Mouse (Mus musculus) cerebellum, postnatal 36 days (tissue): ENCODE results near the gene Dlgap1.

Source experiments
- DNase-seq, 2 experiments: peaks; one replicate each; pipeline ENCODE4 v3.0.0; 2021 to 2022; ENCODE audit warnings: mixed read lengths in 2 of 2

Gene Dlgap1

DNA sequence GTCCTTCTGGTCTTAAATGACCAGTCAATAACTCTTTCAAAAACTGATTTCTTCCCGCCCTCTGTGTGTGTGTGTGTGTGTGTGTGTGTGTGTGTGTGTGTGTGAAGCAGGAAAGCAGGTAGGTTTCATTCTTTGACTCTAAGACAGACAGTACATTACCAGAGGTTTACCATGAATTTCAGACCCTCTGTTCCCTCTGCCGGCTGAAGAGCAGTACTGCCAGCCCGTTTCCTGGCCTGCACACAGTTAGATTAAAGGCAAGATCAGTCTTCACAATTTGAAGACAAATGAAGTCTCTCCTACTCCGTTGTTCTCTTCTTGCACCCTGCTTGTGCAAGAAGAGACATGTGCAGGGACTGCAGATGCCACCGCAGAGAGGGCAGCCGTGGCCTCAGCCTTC is 373.0 kb downstream of the Dlgap1 start:
- DNase-seq: peak; percentile 41 to 53

GRCm38 (mm10) chr17:70347403-70347802 is 378.5 kb downstream of the Dlgap1 start:
- no peak for DNase-seq

GRCm38 (mm10) chr17:70363561-70363960 is 394.7 kb downstream of the Dlgap1 start:
- peak; percentile 76 to 82 for DNase-seq

GRCm38 (mm10) chr17:70363971-70364370 is 395.1 kb downstream of the Dlgap1 start:
- no peak for DNase-seq

DNA sequence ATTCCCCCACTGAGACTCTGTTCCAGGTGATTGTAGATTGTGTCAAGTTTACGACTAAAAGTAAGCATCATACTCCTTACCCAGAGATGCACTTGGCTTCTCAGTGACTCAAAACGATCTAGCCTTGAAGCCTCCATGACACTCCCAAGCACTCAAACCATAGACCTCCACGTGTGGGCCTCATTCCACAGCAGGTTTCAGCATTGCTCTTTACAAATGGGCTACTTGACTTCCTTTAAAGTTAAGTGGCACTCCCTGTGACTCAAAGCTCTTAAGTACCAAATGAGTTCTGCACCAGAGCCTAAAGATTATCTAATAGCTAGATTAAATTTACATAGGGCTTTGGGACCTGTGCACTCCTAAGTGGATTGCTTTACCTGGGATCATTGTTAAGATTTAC is 400.3 kb downstream of the Dlgap1 start:
- DNase-seq: no peak

DNA sequence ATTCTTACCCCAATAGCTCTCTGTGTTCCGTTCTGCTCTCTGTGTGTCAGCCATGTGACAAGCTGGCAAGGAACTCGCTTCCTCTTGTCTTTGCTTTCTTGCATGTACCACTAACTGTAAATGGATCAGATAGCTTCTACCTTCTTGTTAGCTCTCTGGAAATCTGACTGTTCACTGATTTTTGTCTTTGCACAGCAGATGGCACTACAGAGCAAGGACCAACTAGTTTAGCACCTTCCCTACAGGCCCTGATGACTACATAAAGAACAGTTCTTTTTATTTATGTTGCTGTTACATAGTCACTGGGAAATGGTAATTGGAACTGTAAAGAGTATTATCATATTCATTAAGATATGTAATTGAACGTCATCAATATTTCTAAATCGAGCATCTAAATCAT is 408.1 kb downstream of the Dlgap1 start:
- DNase-seq: peak; percentile 50 to 66

DNA sequence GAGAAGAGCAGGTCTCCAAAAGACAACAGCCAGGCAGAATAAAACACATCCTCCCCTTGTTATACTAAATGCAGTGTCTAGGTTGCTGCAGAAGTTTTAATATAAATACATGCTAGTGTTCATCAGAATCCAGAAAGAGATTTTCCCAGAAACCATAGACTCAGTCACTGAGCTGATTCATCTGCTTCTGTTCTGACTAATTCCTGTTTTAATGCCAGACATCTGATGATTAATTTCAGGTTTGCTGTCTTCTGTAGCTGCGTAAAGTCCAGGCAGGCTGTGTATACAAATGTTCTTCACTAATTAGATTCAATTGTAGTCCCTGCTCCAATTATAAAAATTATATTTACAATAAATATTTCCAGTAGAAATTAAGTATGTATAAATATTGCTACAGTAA is 419.6 kb downstream of the Dlgap1 start:
- no peak for DNase-seq

DNA sequence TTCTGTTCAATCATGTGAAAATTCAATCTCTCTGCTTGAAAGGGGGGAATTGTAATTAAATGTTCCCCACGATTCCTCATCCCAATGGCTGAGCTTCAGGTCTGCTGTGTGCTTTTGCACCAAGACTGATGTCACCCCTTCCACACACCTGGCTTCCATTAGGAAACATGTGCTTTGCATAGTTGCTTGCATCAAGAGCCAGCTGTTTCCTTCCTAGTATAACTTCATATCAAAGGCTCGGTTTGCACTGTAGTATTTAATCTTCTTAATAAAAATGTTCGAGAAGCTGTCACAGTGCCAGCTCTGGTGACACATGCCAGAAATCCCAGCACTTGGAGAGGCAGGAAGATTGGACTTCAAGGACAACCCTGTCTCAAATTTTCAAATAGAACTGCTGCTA is 428.3 kb downstream of the Dlgap1 start:
- DNase-seq: peak; percentile 13 to 34

- no peak for DNase-seq
These were observed 428.8 kb downstream of the Dlgap1 start for GRCm38 (mm10) chr17:70397708-70398107.

DNA sequence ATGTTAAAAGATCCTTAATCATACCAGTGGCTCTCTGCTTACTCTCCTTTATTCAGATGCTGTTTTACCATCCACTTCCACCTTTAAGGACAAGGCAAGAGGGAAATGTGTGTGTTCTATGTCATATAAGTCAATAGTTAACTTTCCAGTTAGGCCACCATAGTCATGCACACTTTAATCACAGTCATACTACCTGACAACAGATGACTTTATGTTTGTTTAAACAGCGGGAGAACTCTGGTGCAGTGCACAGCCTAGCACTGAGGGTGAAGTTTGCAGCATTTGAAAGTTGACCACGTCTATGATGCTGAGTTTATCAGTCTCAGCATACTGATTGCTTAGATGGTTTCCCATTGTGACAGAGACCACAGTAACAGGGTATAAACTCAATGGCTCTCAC is 433.0 kb downstream of the Dlgap1 start:
- no peak for DNase-seq

- DNase-seq: no peak
These were observed 434.9 kb downstream of the Dlgap1 start for GRCm38 (mm10) chr17:70403750-70404149.

DNA sequence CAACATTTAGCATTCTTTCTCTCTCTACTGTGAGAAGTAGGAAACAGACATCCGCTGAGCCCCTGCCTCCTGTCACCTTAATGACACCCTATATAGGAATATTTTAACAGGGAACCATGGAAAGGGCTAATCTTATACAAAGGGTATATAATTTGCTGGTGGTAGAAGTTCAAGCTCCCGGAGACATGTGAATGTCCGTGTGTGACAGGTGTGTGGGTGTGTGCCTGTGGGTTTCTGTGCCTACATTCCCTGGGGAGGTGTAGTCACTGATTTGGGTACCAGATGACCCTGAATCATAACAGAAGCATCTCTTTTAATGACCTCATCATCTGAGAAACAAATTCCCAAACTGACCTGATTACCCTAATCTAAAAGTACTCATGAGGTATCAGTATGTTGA is 445.3 kb downstream of the Dlgap1 start:
- DNase-seq: no peak

GRCm38 (mm10) chr17:70427866-70428265 is 459.0 kb downstream of the Dlgap1 start:
- no peak for DNase-seq

- peak; percentile 88 to 93 for DNase-seq
These were observed 461.0 kb downstream of the Dlgap1 start for GRCm38 (mm10) chr17:70429746-70430451.

DNA sequence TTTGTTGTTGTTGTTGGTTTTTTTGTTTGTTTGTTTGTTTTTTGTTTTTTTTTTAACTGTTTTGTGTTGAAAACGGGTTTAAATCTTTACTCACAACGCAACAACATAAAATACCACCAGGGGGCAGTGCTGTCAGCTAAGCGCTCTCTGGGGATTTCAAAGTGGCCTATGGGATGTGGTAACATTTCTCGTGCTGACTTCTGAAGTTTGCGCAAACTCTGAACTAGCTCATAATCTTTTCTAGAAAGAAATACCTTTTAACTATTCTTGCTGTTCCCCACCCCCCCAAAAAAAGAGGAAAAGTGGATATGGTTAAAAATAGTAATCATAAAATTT is 461.5 kb downstream of the Dlgap1 start:
- DNase-seq: peak; percentile 62 to 78

DNA sequence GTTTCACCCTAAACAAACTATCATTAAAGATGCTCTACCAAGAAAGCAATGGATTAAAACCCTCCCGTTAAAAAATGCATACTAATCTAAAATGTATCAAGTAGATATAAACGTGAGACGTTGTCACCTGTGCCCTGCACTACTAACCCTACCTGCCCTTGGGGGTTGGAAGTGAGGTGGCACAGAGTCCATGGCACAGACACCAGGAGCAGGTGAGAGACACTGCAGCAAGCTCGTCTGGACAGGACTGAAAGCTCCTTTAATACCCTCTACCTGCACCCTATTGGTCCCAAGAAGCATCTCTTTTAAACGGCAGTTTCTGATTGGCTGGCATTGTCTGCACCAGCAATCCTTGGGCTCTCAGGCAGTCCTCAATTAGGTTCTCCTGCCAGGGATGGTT is 464.0 kb downstream of the Dlgap1 start:
- DNase-seq: no peak

DNA sequence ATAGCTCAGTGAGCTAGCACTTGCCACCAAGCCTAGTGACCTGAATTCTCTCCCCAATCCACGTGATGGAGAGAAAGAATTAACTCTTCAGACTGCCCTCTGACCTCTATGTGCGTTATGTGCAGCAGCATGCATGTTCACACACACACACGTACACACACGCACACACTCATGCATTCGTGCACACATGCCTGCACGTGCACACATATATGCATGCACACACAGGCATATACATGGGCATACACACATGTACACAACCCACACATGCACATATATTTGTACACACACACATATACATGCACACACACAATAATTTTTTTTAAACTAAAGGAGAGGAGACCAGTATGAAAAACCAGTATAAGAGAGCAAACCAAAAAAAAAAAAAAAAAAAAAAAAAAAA is 465.7 kb downstream of the Dlgap1 start:
- DNase-seq: no peak

GRCm38 (mm10) chr17:70435612-70436011 is 466.7 kb downstream of the Dlgap1 start:
- no peak for DNase-seq

DNA sequence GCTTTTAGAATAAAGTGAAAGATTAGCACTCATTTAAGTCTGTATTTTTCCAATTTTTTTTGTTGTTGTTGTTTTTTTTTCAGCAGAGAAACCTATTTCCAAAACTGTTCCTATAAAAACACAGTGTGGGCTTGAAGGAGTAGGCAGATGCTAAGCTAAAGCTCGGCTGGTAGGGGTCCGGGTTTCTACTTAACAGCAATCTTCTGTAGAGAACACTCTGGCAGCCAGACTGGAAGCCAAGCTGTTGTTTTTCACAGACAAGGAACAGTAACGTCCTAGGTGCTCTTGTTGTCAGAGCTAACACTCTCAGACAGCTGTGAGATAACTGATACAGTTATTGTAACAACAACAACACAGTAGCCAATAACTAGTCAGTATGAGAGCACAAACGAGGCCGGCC is 468.4 kb downstream of the Dlgap1 start:
- no peak for DNase-seq

- DNase-seq: peak; percentile 66 to 72
These were observed 474.1 kb downstream of the Dlgap1 start for GRCm38 (mm10) chr17:70442976-70443375.

GRCm38 (mm10) chr17:70446451-70446850 is 477.6 kb downstream of the Dlgap1 start:
- DNase-seq: no peak

GRCm38 (mm10) chr17:70455036-70455435 is 486.2 kb downstream of the Dlgap1 start:
- no peak for DNase-seq

- DNase-seq: no peak
These were observed 488.2 kb downstream of the Dlgap1 start for GRCm38 (mm10) chr17:70457103-70457502.

GRCm38 (mm10) chr17:70462231-70462630 is 493.4 kb downstream of the Dlgap1 start:
- DNase-seq: peak; percentile 19 to 42

GRCm38 (mm10) chr17:70462771-70463491 is 494.1 kb downstream of the Dlgap1 start:
- DNase-seq: peak; percentile 72
